Mouse (Mus musculus): ENCODE measurements around the gene Dpp4. TPM values are rescaled to one million over a fixed set of nuclear protein-coding genes. Genes with fewer than 3 reads are reported as not detected.

Gene Dpp4
- polyA plus RNA-seq, 1 experiment from 2014 or later, result 2.0 TPM

DNA sequence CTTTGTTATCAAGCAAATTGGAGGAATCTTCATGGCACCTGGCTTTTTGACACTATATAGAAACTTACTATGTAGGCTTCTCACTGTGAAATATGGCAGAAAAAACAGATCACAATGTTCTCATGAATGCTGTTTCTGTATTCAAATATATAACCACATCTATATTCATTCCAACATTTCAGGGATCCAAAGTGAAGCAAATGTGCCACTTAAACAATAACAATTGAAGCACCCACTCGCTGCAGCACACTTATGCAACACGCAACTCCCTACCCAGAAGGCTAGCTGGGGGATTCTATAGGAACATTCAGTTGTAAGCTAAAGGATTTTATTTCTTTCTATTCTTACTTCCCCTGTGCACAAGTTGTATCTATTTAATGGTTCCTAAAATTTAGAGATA is 110.3 kb downstream of the Dpp4 start:
- Histone ChIP-seq H3K9me3 (ENCODE audit: control insufficient read depth, low read length) (no peaks in the 10 kb centered on the region), H3K4me2 (ENCODE audit: low read length) (no peak overlapping the region), H3K27me3 (replicated peaks; ENCODE audit: control insufficient read depth, insufficient read depth, low read length) (no peaks in the 10 kb centered on the region), H3K27ac (ENCODE audit: low read depth, low read length) (no peak overlapping the region), H3K36me3 (ENCODE audit: control insufficient read depth, insufficient read depth, low read length) (no peaks in the 10 kb centered on the region), H3K4me1 (ENCODE audit: control insufficient read depth, insufficient read depth, low read depth, low read length) (no peaks in the 10 kb centered on the region), H3K9ac (ENCODE audit: low read depth, low read length) (no peak overlapping the region), H3K4me3 (ENCODE audit: low read length) (no peak overlapping the region)
- ATAC-seq, result no peak
- 86% methylated on average over 2 of the region's 2 CpGs for WGBS

DNA sequence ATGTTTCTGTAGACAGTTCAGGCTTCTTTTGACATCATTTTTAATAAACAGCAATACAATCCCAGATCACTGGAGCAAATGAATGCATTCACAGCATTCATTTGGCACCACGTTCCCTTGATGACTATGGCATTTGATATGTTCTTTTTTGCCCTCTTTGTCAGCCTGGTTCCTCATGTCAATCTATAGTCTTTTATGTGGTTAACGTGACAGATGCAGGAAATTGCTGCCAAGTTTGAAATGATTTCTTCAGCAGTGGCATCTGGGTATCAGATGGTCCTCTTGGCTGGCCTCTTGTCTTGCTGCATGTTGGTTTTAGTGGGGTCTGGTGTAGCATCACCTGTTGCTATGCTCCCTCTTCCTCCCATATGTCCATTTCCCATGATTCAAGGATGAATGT is 118.2 kb downstream of the Dpp4 start:
- H3K27ac ChIP-seq (ENCODE audit: low read depth, low read length), result no peak overlapping the region
- 26% methylated on average over 2 of the region's 2 CpGs for WGBS
- no peak overlapping the region for H3K4me2 ChIP-seq (ENCODE audit: low read length)
- H3K27me3 ChIP-seq (replicated peaks; ENCODE audit: control insufficient read depth, insufficient read depth, low read length), result no peaks in the 10 kb centered on the region
- ATAC-seq, result peak; percentile 27; the same call in 1 of the 2 replicates
- no peak overlapping the region for H3K4me3 ChIP-seq (ENCODE audit: low read length)
- no peaks in the 10 kb centered on the region for H3K36me3 ChIP-seq (ENCODE audit: control insufficient read depth, insufficient read depth, low read length)
- no peaks in the 10 kb centered on the region for H3K9me3 ChIP-seq (ENCODE audit: control insufficient read depth, low read length)
- no peaks in the 10 kb centered on the region for H3K4me1 ChIP-seq (ENCODE audit: control insufficient read depth, insufficient read depth, low read depth, low read length)
- H3K9ac ChIP-seq (ENCODE audit: low read depth, low read length), result no peak overlapping the region

DNA sequence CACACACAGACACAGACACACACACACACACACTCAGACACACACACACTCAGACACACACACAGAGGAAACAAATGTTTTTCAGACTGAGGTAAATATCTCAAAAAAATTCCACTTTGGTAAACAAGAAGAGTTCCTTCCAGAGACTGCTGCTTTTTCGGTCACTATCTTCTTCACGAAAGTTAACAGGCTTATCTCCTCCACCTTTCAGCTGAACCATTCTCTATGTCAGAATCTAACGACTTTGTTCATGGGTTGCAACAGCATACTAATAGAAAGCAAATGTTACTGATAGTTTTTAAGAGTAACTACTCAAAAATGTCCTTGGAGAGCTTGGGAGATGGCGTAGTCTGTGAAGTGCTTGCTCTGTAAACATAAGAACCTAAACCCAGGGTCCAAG is 124.5 kb downstream of the Dpp4 start:
- no peak overlapping the region for H3K27ac ChIP-seq (ENCODE audit: low read depth, low read length)
- no peak overlapping the region for H3K9ac ChIP-seq (ENCODE audit: low read depth, low read length)
- no peak overlapping the region for H3K4me3 ChIP-seq (ENCODE audit: low read length)
- no peaks in the 10 kb centered on the region for H3K4me1 ChIP-seq (ENCODE audit: control insufficient read depth, insufficient read depth, low read depth, low read length)
- H3K9me3 ChIP-seq (ENCODE audit: control insufficient read depth, low read length), result no peaks in the 10 kb centered on the region
- ATAC-seq, result no peak
- H3K36me3 ChIP-seq (ENCODE audit: control insufficient read depth, insufficient read depth, low read length), result no peaks in the 10 kb centered on the region
- WGBS, result 78% methylated on average over 4 of the region's 4 CpGs
- no peak overlapping the region for H3K4me2 ChIP-seq (ENCODE audit: low read length)
- no peaks in the 10 kb centered on the region for H3K27me3 ChIP-seq (replicated peaks; ENCODE audit: control insufficient read depth, insufficient read depth, low read length)

DNA sequence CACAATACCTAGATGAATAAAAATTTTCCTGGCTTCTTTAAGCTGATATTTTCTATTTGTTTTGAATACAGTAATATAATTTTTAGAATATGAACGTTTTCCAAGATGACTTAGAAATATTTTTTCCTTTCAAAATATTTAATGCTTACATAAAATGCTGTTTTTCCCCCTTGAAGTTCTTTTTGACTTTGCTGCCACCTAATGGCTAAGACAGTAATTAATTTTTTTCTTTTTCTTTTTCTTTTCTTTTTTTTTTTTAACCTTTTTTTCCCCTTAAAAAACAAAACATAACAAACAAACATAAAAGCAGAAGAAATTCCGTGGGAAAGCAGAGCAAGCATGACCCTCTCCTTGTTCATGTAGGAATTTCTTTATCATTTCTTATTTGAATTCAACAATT is 126.2 kb downstream of the Dpp4 start:
- H3K9ac ChIP-seq (ENCODE audit: low read depth, low read length), result no peak overlapping the region
- H3K27ac ChIP-seq (ENCODE audit: low read depth, low read length), result no peak overlapping the region
- no peak overlapping the region for H3K4me2 ChIP-seq (ENCODE audit: low read length)
- no peak for ATAC-seq
- no peaks in the 10 kb centered on the region for H3K36me3 ChIP-seq (ENCODE audit: control insufficient read depth, insufficient read depth, low read length)
- no peaks in the 10 kb centered on the region for H3K4me1 ChIP-seq (ENCODE audit: control insufficient read depth, insufficient read depth, low read depth, low read length)
- WGBS, result 2% methylated on average over 2 of the region's 2 CpGs
- H3K4me3 ChIP-seq (ENCODE audit: low read length), result no peak overlapping the region
- no peaks in the 10 kb centered on the region for H3K27me3 ChIP-seq (replicated peaks; ENCODE audit: control insufficient read depth, insufficient read depth, low read length)
- H3K9me3 ChIP-seq (ENCODE audit: control insufficient read depth, low read length), result no peaks in the 10 kb centered on the region

DNA sequence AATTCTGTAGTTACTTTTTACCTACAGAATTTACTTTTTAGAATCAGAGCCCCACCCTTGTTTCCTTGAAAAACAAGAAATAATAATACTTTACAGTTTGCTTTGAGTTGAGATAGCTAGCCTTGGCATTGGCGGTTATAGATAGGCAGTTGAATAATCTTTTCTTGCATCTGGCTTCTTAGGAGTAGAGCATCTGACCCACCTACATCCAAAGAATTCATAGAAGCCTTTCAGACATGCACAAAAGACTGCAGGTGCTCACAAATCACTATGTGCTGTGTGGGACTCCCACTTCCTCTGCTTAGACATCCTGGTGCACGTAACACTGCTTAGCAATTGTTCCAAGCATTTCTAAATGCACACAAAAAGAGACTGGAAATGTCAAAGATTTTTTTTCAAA is 127.0 kb downstream of the Dpp4 start:
- H3K27ac ChIP-seq (ENCODE audit: low read depth, low read length), result no peak overlapping the region
- H3K9ac ChIP-seq (ENCODE audit: low read depth, low read length), result no peak overlapping the region
- ATAC-seq, result no peak
- 91% methylated on average over 2 of the region's 2 CpGs for WGBS
- no peak overlapping the region for H3K4me2 ChIP-seq (ENCODE audit: low read length)
- no peaks in the 10 kb centered on the region for H3K27me3 ChIP-seq (replicated peaks; ENCODE audit: control insufficient read depth, insufficient read depth, low read length)
- no peaks in the 10 kb centered on the region for H3K36me3 ChIP-seq (ENCODE audit: control insufficient read depth, insufficient read depth, low read length)
- no peaks in the 10 kb centered on the region for H3K4me1 ChIP-seq (ENCODE audit: control insufficient read depth, insufficient read depth, low read depth, low read length)
- no peak overlapping the region for H3K4me3 ChIP-seq (ENCODE audit: low read length)
- no peaks in the 10 kb centered on the region for H3K9me3 ChIP-seq (ENCODE audit: control insufficient read depth, low read length)

Other genes with a start within 250 kb of the Dpp4 start
- 0.24 TPM in 2 replicates for gene Gcg, start 71.4 kb upstream of the Dpp4 start, polyA plus RNA-seq (2015; fragmentation: Nextera tagmentation; extraction: Ambion mirVana)
- gene Fap, start 161.8 kb upstream of the Dpp4 start, polyA plus RNA-seq (2015; fragmentation: Nextera tagmentation; extraction: Ambion mirVana), result 1.5 and 1.9 TPM in 2 replicates
- gene Ifih1, start 234.0 kb upstream of the Dpp4 start, polyA plus RNA-seq (2015; fragmentation: Nextera tagmentation; extraction: Ambion mirVana), result 1.3 and 1.5 TPM in 2 replicates